Mouse (Mus musculus) neural tube, embryonic 13.5 days (tissue): Measurements from ENCODE around the gene Olfr56. TPM values are rescaled to one million over a fixed set of nuclear protein-coding genes. Genes with fewer than 3 reads are reported as not detected.
"Not testable (repeated sequence)": the region's sequence is repeated elsewhere in the genome, so short reads cannot be mapped to it uniquely, and the experiment has no call there.

Source experiments
- ATAC-seq: fragments of 200-750 bp; cut with Nextera tagmentation; 2 replicates; pipeline ENCODE4 v1.8.0; 2017; ENCODE audit warnings: low read depth, mild to moderate bottlenecking, moderate TSS enrichment, moderate library complexity
- H3K27ac ChIP-seq: fragments of 300-500 bp; sonication (generic); replicated peaks from 2 replicates; pipeline ENCODE4 v1.5.1; 2015; ENCODE audit warnings: moderate library complexity, mild to moderate bottlenecking, inconsistent platforms
- H3K27me3 ChIP-seq: fragments of 300-500 bp; sonication (generic); 2 replicates; pipeline ENCODE4 v1.6.1; 2015; ENCODE audit warnings: mild to moderate bottlenecking, inconsistent platforms
- H3K36me3 ChIP-seq: fragments of 300-500 bp; sonication (generic); 2 replicates; pipeline ENCODE4 v1.6.1; 2015; ENCODE audit warnings: mild to moderate bottlenecking, inconsistent platforms
- H3K4me1 ChIP-seq: fragments of 300-500 bp; sonication (generic); replicated peaks from 2 replicates; pipeline ENCODE4 v1.6.1; 2015; ENCODE audit warnings: inconsistent platforms
- H3K4me2 ChIP-seq: fragments of 300-500 bp; sonication (generic); 2 replicates; pipeline ENCODE4 v1.6.1; 2015; ENCODE audit warnings: inconsistent platforms, mild to moderate bottlenecking, moderate library complexity
- H3K4me3 ChIP-seq: fragments of 300-500 bp; sonication (generic); 2 replicates; pipeline ENCODE4 v1.5.1; 2015; ENCODE audit warnings: mild to moderate bottlenecking, inconsistent platforms
- H3K9ac ChIP-seq: fragments of 300-500 bp; sonication (generic); 2 replicates; pipeline ENCODE4 v1.6.1; 2015; ENCODE audit warnings: moderate library complexity, mild to moderate bottlenecking, inconsistent platforms
- H3K9me3 ChIP-seq: fragments of 300-500 bp; sonication (generic); 2 replicates; pipeline ENCODE4 v1.6.1; 2016; ENCODE audit warnings: inconsistent platforms
- WGBS: fragments of 180-500 bp; shearing (Covaris S2); methylation state at CpG from one replicate; pipeline ENCODE4 v1.1.7; 2015; 5-methylcytosine and 5-hydroxymethylcytosine counted together
- polyA plus RNA-seq: library from polyadenylated mRNA; unstranded; fragments of >200 nt; fragmentation: Nextera tagmentation; extraction: Ambion mirVana; gene quantifications from 2 replicates; pipeline ENCODE4 v1.2.1, GENCODE M21; 2015

Gene Olfr56
- polyA plus RNA-seq, 1 experiment from 2014 or later: not detected

- Histone ChIP-seq H3K27ac (no peak within 1 kb of the TSS), H3K4me1 (no peaks in the 10 kb centered on the region), H3K4me2 (no peak within 1 kb of the TSS), H3K27me3 (no peaks in the 10 kb centered on the region), H3K9me3 (no peaks in the 10 kb centered on the region), H3K36me3 (no peaks in the 10 kb centered on the region), H3K9ac (no peak within 1 kb of the TSS), H3K4me3 (no peak within 1 kb of the TSS)
- no peak for ATAC-seq
- 76% methylated on average over 1 of the region's 1 CpGs for WGBS
Measured at GRCm38 (mm10) chr11:49154077-49154476, 175.4 kb downstream of the Olfr56 start, which contains the start of gene Olfr1394. Gene Olfr1394, plus strand, starts transcription at chr11:49154377.

- H3K9me3 ChIP-seq: no peaks in the 10 kb centered on the region
- H3K9ac ChIP-seq: no peak overlapping the region
- no peaks in the 10 kb centered on the region for H3K4me1 ChIP-seq
- H3K36me3 ChIP-seq: no peaks in the 10 kb centered on the region
- 93% methylated on average over 2 of the region's 2 CpGs for WGBS
- no peak overlapping the region for H3K27ac ChIP-seq
- no peaks in the 10 kb centered on the region for H3K27me3 ChIP-seq
- H3K4me2 ChIP-seq: no peak overlapping the region
- no peak for ATAC-seq
- H3K4me3 ChIP-seq: no peak overlapping the region
Measured at GRCm38 (mm10) chr11:49156821-49157814, 178.4 kb downstream of the Olfr56 start.

GRCm38 (mm10) chr11:49168839-49169611 is 190.3 kb downstream of the Olfr56 start:
- H3K27me3 ChIP-seq: peaks cover 26% of the 10 kb centered on the region
- peak overlapping the region; percentile 56 for H3K9ac ChIP-seq
- no peaks in the 10 kb centered on the region for H3K36me3 ChIP-seq
- peak overlapping the region; percentile 69 for H3K4me2 ChIP-seq
- H3K4me3 ChIP-seq: peak overlapping the region; percentile 41
- peak; percentile 79 for ATAC-seq
- H3K27ac ChIP-seq: no peak overlapping the region
- WGBS: 7% methylated on average over 50 of the region's 50 CpGs
- peaks cover 7% of the 10 kb centered on the region for H3K4me1 ChIP-seq
- no peaks in the 10 kb centered on the region for H3K9me3 ChIP-seq

GRCm38 (mm10) chr11:49170576-49170975 is 191.9 kb downstream of the Olfr56 start:
- H3K9ac ChIP-seq: no peak overlapping the region
- no peak overlapping the region for H3K27ac ChIP-seq
- H3K27me3 ChIP-seq: peaks cover 26% of the 10 kb centered on the region
- no peaks in the 10 kb centered on the region for H3K9me3 ChIP-seq
- no peak for ATAC-seq
- 88% methylated on average over 4 of the region's 4 CpGs for WGBS
- peaks cover 7% of the 10 kb centered on the region for H3K4me1 ChIP-seq
- no peaks in the 10 kb centered on the region for H3K36me3 ChIP-seq
- H3K4me2 ChIP-seq: no peak overlapping the region
- H3K4me3 ChIP-seq: no peak overlapping the region

GRCm38 (mm10) chr11:49175345-49175744 is 196.7 kb downstream of the Olfr56 start:
- Histone ChIP-seq H3K4me3 (no peak overlapping the region), H3K9me3 (no peaks in the 10 kb centered on the region), H3K4me2 (no peak overlapping the region), H3K4me1 (no peaks in the 10 kb centered on the region), H3K9ac (no peak overlapping the region), H3K27ac (no peak overlapping the region), H3K36me3 (no peaks in the 10 kb centered on the region), H3K27me3 (no peaks in the 10 kb centered on the region)
- 88% methylated on average over 8 of the region's 8 CpGs for WGBS
- ATAC-seq: no peak

- H3K4me3 ChIP-seq, H3K36me3 ChIP-seq, H3K9ac ChIP-seq, H3K9me3 ChIP-seq, H3K27me3 ChIP-seq, H3K27ac ChIP-seq, H3K4me2 ChIP-seq, ATAC-seq, H3K4me1 ChIP-seq: not testable (repeated sequence)
- 66% methylated on average over 4 of the region's 4 CpGs for WGBS
Measured at GRCm38 (mm10) chr11:49176047-49176779, 197.5 kb downstream of the Olfr56 start.

GRCm38 (mm10) chr11:49183172-49183571 is 204.5 kb downstream of the Olfr56 start:
- Histone ChIP-seq H3K4me3 (no peak overlapping the region), H3K4me1 (no peaks in the 10 kb centered on the region), H3K36me3 (no peaks in the 10 kb centered on the region), H3K27ac (no peak overlapping the region), H3K9me3 (no peaks in the 10 kb centered on the region), H3K27me3 (no peaks in the 10 kb centered on the region), H3K9ac (no peak overlapping the region), H3K4me2 (no peak overlapping the region)
- no peak for ATAC-seq
- WGBS: 73% methylated on average over 1 of the region's 1 CpGs

Other genes with a start within 250 kb of the Olfr56 start
- 411 and 432 TPM in 2 replicates for gene Rack1, start 178.6 kb upstream of the Olfr56 start, polyA plus RNA-seq
- gene Trim41, start 161.5 kb upstream of the Olfr56 start, polyA plus RNA-seq: 6.2 and 6.9 TPM in 2 replicates
- 1.2 TPM in 2 replicates for gene Trim7, start 152.7 kb upstream of the Olfr56 start, polyA plus RNA-seq
- 3.2 and 4.3 TPM in 2 replicates for gene Gm12184, start 152.2 kb upstream of the Olfr56 start, polyA plus RNA-seq
- gene Irgm1, start 107.2 kb upstream of the Olfr56 start, polyA plus RNA-seq: 3.2 TPM in 2 replicates
- 0.18 and 0.34 TPM in 2 replicates for gene Gm5431, start 76.7 kb upstream of the Olfr56 start, polyA plus RNA-seq
- 2.7 and 3.6 TPM in 2 replicates for gene Psme2b, start 32.7 kb upstream of the Olfr56 start, polyA plus RNA-seq
- 0.62 and 0.70 TPM in 2 replicates for gene 9930111J21Rik1, start 509 bp downstream of the Olfr56 start, polyA plus RNA-seq
- not detected in 2 replicates for gene Gm12185, start 13.3 kb downstream of the Olfr56 start, polyA plus RNA-seq
- gene Tgtp1, start 15.3 kb downstream of the Olfr56 start, polyA plus RNA-seq: 0.11 TPM in 1 of 2 replicates, not detected in the other
- 0.28 and 0.32 TPM in 2 replicates for gene 9930111J21Rik2, start 72.4 kb downstream of the Olfr56 start, polyA plus RNA-seq
- gene Tgtp2, start 85.3 kb downstream of the Olfr56 start, polyA plus RNA-seq: 0.10 and 0.27 TPM in 2 replicates
- gene Ifi47, start 97.7 kb downstream of the Olfr56 start, polyA plus RNA-seq: 0.40 and 0.43 TPM in 2 replicates
- not detected in 2 replicates for gene Olfr1396, start 136.0 kb downstream of the Olfr56 start, polyA plus RNA-seq
- gene Olfr1395, start 163.4 kb downstream of the Olfr56 start, polyA plus RNA-seq: not detected in 2 replicates
- gene Olfr1394, start 175.5 kb downstream of the Olfr56 start, polyA plus RNA-seq: not detected in 2 replicates
- gene Btnl9, start 208.3 kb downstream of the Olfr56 start, polyA plus RNA-seq: 0.10 and 0.33 TPM in 2 replicates
- gene Zfp62, start 224.4 kb downstream of the Olfr56 start, polyA plus RNA-seq: 44.5 and 50.0 TPM in 2 replicates